Mouse (Mus musculus) kidney, embryonic 16.5 days (tissue): ENCODE measurements around the gene Cdk13. TPM values are rescaled to one million over a fixed set of nuclear protein-coding genes. Genes with fewer than 3 reads are reported as not detected.

Source experiments
- ATAC-seq: fragments of 200-750 bp; cut with Nextera tagmentation; 2 replicates; pipeline ENCODE4 v1.8.0; 2017; ENCODE audit warnings: moderate TSS enrichment; ENCODE audit not compliant: low FRiP score, low TSS enrichment
- H3K27ac ChIP-seq: fragments of 300-500 bp; sonication (generic); 2 replicates; pipeline ENCODE4 v1.5.1; 2014; ENCODE audit warnings: low read length
- H3K27me3 ChIP-seq: fragments of 300-500 bp; sonication (generic); 2 replicates; pipeline ENCODE4 v1.6.1; 2014; ENCODE audit warnings: low read length, control low read depth, mixed read lengths; ENCODE audit not compliant: insufficient read depth
- H3K36me3 ChIP-seq: fragments of 300-500 bp; sonication (generic); 2 replicates; pipeline ENCODE4 v1.6.1; 2014; ENCODE audit warnings: low read length, control low read depth, mixed read lengths; ENCODE audit not compliant: insufficient read depth
- H3K4me1 ChIP-seq: fragments of 300-500 bp; sonication (generic); 2 replicates; pipeline ENCODE4 v1.6.1; 2014; ENCODE audit warnings: low read length, control low read depth, mixed read lengths; ENCODE audit not compliant: insufficient read depth
- H3K4me2 ChIP-seq: fragments of 300-500 bp; sonication (generic); replicated peaks from 2 replicates; pipeline ENCODE4 v1.6.1; 2014; ENCODE audit warnings: low read depth, low read length
- H3K4me3 ChIP-seq: fragments of 300-500 bp; sonication (generic); 2 replicates; pipeline ENCODE4 v1.5.1; 2014; ENCODE audit warnings: mild to moderate bottlenecking, low read length
- H3K9ac ChIP-seq: fragments of 300-500 bp; sonication (generic); replicated peaks from 2 replicates; pipeline ENCODE4 v1.6.1; 2014; ENCODE audit warnings: low read length
- H3K9me3 ChIP-seq: fragments of 300-500 bp; sonication (generic); 2 replicates; pipeline ENCODE4 v1.6.1; 2016; ENCODE audit warnings: low read length, control low read depth
- WGBS: fragments of 180-500 bp; shearing (Covaris S2); extraction: QIAGEN DNeasy Blood & Tissue Kit; methylation state at CpG from one replicate; pipeline ENCODE4 v1.1.7; 2014; 5-methylcytosine and 5-hydroxymethylcytosine counted together
- polyA plus RNA-seq: library from polyadenylated mRNA; unstranded; fragments of >200 nt; fragmentation: Nextera tagmentation; extraction: Ambion mirVana; gene quantifications from 2 replicates; pipeline ENCODE4 v1.2.1, GENCODE M21; 2015

Cdk13 gene
- polyA plus RNA-seq, 1 experiment from 2014 or later = 14.0 TPM

DNA sequence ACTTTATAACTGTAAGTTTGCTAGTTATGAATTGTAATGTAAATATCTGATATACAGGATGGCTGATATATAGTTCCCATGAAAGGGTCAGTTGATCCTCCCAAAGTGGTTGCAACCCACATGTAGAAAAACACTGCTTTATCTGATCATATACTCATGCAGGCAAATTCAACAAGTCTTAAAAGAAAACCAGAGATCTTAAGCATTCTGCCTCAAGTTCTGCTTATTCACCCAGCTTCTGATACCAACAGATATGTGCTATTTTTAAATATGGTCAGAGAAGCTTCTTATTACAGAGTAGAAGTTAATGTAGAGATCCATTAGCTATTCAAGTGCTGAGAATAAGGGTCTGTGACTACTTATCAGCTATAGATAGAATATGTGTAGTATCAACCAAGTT is 103.6 kb downstream of the Cdk13 start:
- Histone ChIP-seq H3K27ac (no peak overlapping the region), H3K4me1 (0 out of 2 replicates have a peak, but pooled peaks cover 3% of the 10 kb centered on the region), H3K4me2 (no peak overlapping the region), H3K9ac (no peak overlapping the region), H3K27me3 (no peaks in the 10 kb centered on the region), H3K9me3 (no peaks in the 10 kb centered on the region), H3K4me3 (no peak overlapping the region), H3K36me3 (no peaks in the 10 kb centered on the region)
- ATAC-seq = no peak

- Histone ChIP-seq H3K4me1 (0 out of 2 replicates have a peak, but pooled peaks cover 6% of the 10 kb centered on the region), H3K4me2 (no peak overlapping the region), H3K9me3 (no peaks in the 10 kb centered on the region), H3K27ac (no peak overlapping the region), H3K4me3 (no peak overlapping the region), H3K27me3 (no peaks in the 10 kb centered on the region), H3K9ac (no peak overlapping the region), H3K36me3 (no peaks in the 10 kb centered on the region)
- ATAC-seq = no peak
- WGBS = 83% methylated on average over 3 of the region's 3 CpGs
These were observed 104.7 kb downstream of the Cdk13 start for GRCm38 (mm10) chr13:17700090-17700715.

DNA sequence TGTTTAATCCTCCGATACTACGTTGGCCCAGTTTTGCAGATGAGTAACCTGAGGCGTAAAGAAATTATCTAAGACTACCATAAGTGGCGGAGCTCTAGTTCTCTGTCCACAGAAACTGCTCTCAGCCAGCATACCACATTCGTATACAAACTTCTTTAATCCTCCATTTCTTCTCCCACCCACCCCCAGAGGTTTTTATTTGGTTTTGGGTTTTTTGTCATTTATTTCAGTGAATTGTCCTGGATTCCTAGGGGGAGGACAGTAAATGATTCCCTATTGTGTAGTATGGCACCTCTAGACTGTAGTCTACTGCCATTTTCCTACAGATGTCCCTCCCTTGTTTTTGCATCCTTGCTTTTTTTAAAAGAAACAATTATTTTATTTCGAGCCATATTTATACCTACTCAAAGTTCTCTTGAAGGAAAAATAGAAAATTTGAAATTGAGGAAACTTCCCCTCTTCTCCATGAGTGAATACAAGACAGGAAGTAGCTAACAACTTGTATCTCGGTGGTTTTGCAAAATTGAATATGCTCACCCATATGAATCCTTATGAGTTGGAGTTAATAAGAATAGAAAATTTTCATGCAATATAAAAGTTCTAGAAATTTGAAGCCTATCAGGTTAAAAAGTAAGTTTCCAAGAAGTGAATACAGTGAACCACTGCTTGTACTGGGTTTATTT is 108.9 kb downstream of the Cdk13 start:
- 12% methylated on average over 7 of the region's 7 CpGs for WGBS
- peak overlapping the region; percentile 80 for H3K4me2 ChIP-seq
- H3K9ac ChIP-seq = peak overlapping the region; percentile 92
- no peaks in the 10 kb centered on the region for H3K27me3 ChIP-seq
- peak overlapping the region; percentile 87 for H3K4me3 ChIP-seq
- ATAC-seq = no peak
- peaks cover 15% of the 10 kb centered on the region; the same call in 1 of the 2 replicates for H3K4me1 ChIP-seq
- no peaks in the 10 kb centered on the region for H3K36me3 ChIP-seq
- peak overlapping the region; percentile 98 for H3K27ac ChIP-seq
- H3K9me3 ChIP-seq = no peaks in the 10 kb centered on the region

GRCm38 (mm10) chr13:17694911-17695699 is 109.8 kb downstream of the Cdk13 start, which contains the start of the genes Mplkip and Sugct:
Mplkip (plus strand) TSS chr13:17695192.
Sugct (minus strand) TSS chr13:17695553.
- peak within 1 kb of the TSS; percentile 98 for H3K27ac ChIP-seq
- H3K4me1 ChIP-seq = peaks cover 15% of the 10 kb centered on the region; the same call in 1 of the 2 replicates
- peak within 1 kb of the TSS; percentile 87 for H3K4me3 ChIP-seq
- no peaks in the 10 kb centered on the region for H3K36me3 ChIP-seq
- under 1% methylated on average over 65 of the region's 66 CpGs for WGBS
- peak within 1 kb of the TSS; percentile 92 for H3K9ac ChIP-seq
- H3K27me3 ChIP-seq = no peaks in the 10 kb centered on the region
- no peaks in the 10 kb centered on the region for H3K9me3 ChIP-seq
- ATAC-seq = peak; percentile 99
- H3K4me2 ChIP-seq = peak within 1 kb of the TSS; percentile 80

GRCm38 (mm10) chr13:17694414-17694813 is 110.5 kb downstream of the Cdk13 start:
- H3K27ac ChIP-seq = peak overlapping the region; percentile 88
- no peaks in the 10 kb centered on the region for H3K9me3 ChIP-seq
- ATAC-seq = peak; percentile 85
- 0% methylated on average over 20 of the region's 25 CpGs for WGBS
- peak overlapping the region; percentile 87 for H3K4me3 ChIP-seq
- H3K4me2 ChIP-seq = peak overlapping the region; percentile 58
- no peaks in the 10 kb centered on the region for H3K27me3 ChIP-seq
- H3K9ac ChIP-seq = peak overlapping the region; percentile 82
- H3K4me1 ChIP-seq = peaks cover 15% of the 10 kb centered on the region; the same call in 1 of the 2 replicates
- H3K36me3 ChIP-seq = no peaks in the 10 kb centered on the region

DNA sequence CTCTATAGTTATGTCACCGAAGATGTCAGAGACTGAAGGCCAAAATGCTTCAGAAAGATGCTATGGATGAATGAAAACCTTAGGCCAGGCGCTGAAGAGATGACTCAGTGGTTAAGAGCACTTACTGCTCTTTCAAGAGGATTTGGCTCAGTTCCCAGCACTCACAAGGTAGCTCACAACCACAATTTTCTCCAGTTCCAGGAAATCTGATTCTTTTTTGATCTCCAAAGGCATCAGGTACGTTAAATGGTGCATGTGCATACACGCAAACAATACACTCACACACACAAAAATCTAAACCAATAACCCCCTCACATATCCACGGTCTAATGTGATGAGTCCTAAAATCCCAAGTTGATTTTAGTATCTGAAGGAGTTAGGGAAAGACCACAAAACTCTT is 111.1 kb downstream of the Cdk13 start:
- H3K36me3 ChIP-seq = no peaks in the 10 kb centered on the region
- WGBS = 70% methylated on average over 5 of the region's 5 CpGs
- peak overlapping the region; percentile 87 for H3K4me3 ChIP-seq
- no peaks in the 10 kb centered on the region for H3K27me3 ChIP-seq
- peak overlapping the region; percentile 58 for H3K4me2 ChIP-seq
- no peak for ATAC-seq
- no peaks in the 10 kb centered on the region for H3K9me3 ChIP-seq
- H3K9ac ChIP-seq = 0 out of 2 replicates have a peak overlapping the region, but pooled peaks have one; percentile 16
- H3K27ac ChIP-seq = 0 out of 2 replicates have a peak overlapping the region, but pooled peaks have one; percentile 34
- peaks cover 15% of the 10 kb centered on the region; the same call in 1 of the 2 replicates for H3K4me1 ChIP-seq

DNA sequence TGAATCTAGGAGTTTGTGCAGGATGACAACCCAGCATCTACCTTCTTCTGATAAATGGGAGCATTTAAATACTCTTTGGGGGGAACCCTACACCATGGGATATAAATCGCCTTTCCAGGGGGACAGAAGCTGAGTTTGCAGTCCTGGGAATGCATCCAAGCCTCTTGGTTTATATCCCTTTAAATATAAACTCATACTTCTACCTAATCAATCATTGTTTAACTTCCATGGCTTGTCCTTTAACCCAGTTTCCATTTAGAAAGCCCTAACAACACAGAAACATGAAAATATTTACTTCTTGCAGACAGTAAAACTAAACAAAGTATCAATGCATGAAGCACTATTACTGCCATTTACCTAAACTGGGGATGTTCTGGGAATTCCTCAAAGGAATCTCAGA is 113.5 kb downstream of the Cdk13 start:
- H3K9me3 ChIP-seq = no peaks in the 10 kb centered on the region
- peak overlapping the region; percentile 18; the same call in 1 of the 2 replicates for H3K27ac ChIP-seq
- ATAC-seq = no peak
- no peak overlapping the region for H3K4me3 ChIP-seq
- H3K4me1 ChIP-seq = peaks cover 12% of the 10 kb centered on the region; the same call in 1 of the 2 replicates
- no peaks in the 10 kb centered on the region for H3K27me3 ChIP-seq
- H3K9ac ChIP-seq = no peak overlapping the region
- 52% methylated on average over 1 of the region's 1 CpGs for WGBS
- no peaks in the 10 kb centered on the region for H3K36me3 ChIP-seq
- no peak overlapping the region for H3K4me2 ChIP-seq

- Histone ChIP-seq H3K4me3 (no peak overlapping the region), H3K9me3 (no peaks in the 10 kb centered on the region), H3K27ac (peak overlapping the region; percentile 61; the same call in 1 of the 2 replicates), H3K36me3 (no peaks in the 10 kb centered on the region), H3K9ac (no peak overlapping the region), H3K4me2 (no peak overlapping the region), H3K4me1 (peaks cover 9% of the 10 kb centered on the region; the same call in 1 of the 2 replicates), H3K27me3 (no peaks in the 10 kb centered on the region)
- no peak for ATAC-seq
These were observed 114.2 kb downstream of the Cdk13 start for GRCm38 (mm10) chr13:17690686-17691085.

DNA sequence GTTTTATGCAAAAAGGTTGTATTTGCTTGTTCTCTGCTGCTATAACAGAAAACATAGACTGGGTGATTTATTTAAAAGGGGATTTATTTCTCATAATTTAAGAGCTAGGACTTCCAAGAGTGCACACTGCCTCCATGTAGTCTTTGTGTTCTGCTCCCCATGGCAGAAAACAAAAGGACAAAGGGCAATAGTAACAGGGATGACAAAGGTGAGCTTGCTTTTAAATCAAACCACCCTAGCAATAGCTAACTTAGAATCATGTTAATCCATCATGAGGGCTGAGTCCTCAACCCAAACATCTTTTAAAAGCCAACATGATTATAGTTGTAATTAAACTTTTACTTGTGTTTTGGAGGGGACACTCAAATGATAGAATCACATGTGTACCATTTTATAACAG is 115.4 kb downstream of the Cdk13 start:
- peaks cover 9% of the 10 kb centered on the region; the same call in 1 of the 2 replicates for H3K4me1 ChIP-seq
- no peak for ATAC-seq
- H3K27me3 ChIP-seq = no peaks in the 10 kb centered on the region
- H3K4me3 ChIP-seq = no peak overlapping the region
- H3K9me3 ChIP-seq = no peaks in the 10 kb centered on the region
- H3K36me3 ChIP-seq = no peaks in the 10 kb centered on the region
- H3K4me2 ChIP-seq = no peak overlapping the region
- no peak overlapping the region for H3K9ac ChIP-seq
- no peak overlapping the region for H3K27ac ChIP-seq
